Mouse (Mus musculus) kidney, postnatal 0 days (tissue): Measurements from ENCODE around the gene Gm13290. TPM values are rescaled to one million over a fixed set of nuclear protein-coding genes. Genes with fewer than 3 reads are reported as not detected.
"Not testable (repeated sequence)": the region's sequence is repeated elsewhere in the genome, so short reads cannot be mapped to it uniquely, and the experiment has no call there.

Source experiments
- ATAC-seq: fragments of 200-750 bp; cut with Nextera tagmentation; replicated peaks from 2 replicates; pipeline ENCODE4 v1.8.0; 2017; ENCODE audit warnings: low read depth, moderate number of reproducible peaks, moderate TSS enrichment, moderate library complexity; ENCODE audit not compliant: low FRiP score
- DNase-seq: peaks from one replicate; pipeline ENCODE4 v3.0.0-alpha.2; 2016; ENCODE audit warnings: low spot score
- H3K27ac ChIP-seq: fragments of 300-500 bp; sonication (generic); 2 replicates; pipeline ENCODE4 v1.5.1; 2014; ENCODE audit warnings: mild to moderate bottlenecking
- H3K27me3 ChIP-seq: fragments of 300-500 bp; sonication (generic); 2 replicates; pipeline ENCODE4 v1.6.1; 2014; ENCODE audit warnings: low read length, mixed read lengths; ENCODE audit not compliant: insufficient read depth
- H3K36me3 ChIP-seq: fragments of 300-500 bp; sonication (generic); 2 replicates; pipeline ENCODE4 v1.6.1; 2014; ENCODE audit warnings: low read length, mixed read lengths; ENCODE audit not compliant: insufficient read depth
- H3K4me1 ChIP-seq: fragments of 300-500 bp; sonication (generic); replicated peaks from 2 replicates; pipeline ENCODE4 v1.6.1; 2014; ENCODE audit warnings: antibody characterized with exemption, low read length, mixed read lengths; ENCODE audit not compliant: insufficient read depth
- H3K4me2 ChIP-seq: fragments of 300-500 bp; sonication (generic); 2 replicates; pipeline ENCODE4 v1.6.1; 2014; ENCODE audit warnings: mild to moderate bottlenecking, low read length, moderate library complexity, mixed read lengths
- H3K4me3 ChIP-seq: fragments of 300-500 bp; sonication (generic); replicated peaks from 2 replicates; pipeline ENCODE4 v1.5.1; 2014; ENCODE audit warnings: low read depth, low read length
- H3K9ac ChIP-seq: fragments of 300-500 bp; sonication (generic); 2 replicates; pipeline ENCODE4 v1.6.1; 2014; ENCODE audit warnings: low read depth, low read length
- H3K9me3 ChIP-seq: fragments of 300-500 bp; sonication (generic); replicated peaks from 2 replicates; pipeline ENCODE4 v1.6.1; 2016; ENCODE audit warnings: low read length, inconsistent platforms, mixed read lengths
- CTCF ChIP-seq: IDR thresholded peaks from 2 replicates; pipeline ENCODE4 v1.5.1; 2016; ENCODE audit warnings: antibody characterized with exemption, low read depth, mild to moderate bottlenecking, moderate library complexity
- WGBS: fragments of 180-500 bp; shearing (Covaris S2); extraction: QIAGEN DNeasy Blood & Tissue Kit; methylation state at CpG from one replicate; pipeline ENCODE4 v1.1.7; 2014; 5-methylcytosine and 5-hydroxymethylcytosine counted together
- polyA plus RNA-seq: library from polyadenylated mRNA; unstranded; fragments of >200 nt; fragmentation: Nextera tagmentation; extraction: Ambion mirVana; gene quantifications from 2 replicates; pipeline ENCODE4 v1.2.1, GENCODE M21; 2015

Gene Gm13290
- polyA plus RNA-seq: 0.49 TPM in 1 of 2 replicates, not detected in the other

DNA sequence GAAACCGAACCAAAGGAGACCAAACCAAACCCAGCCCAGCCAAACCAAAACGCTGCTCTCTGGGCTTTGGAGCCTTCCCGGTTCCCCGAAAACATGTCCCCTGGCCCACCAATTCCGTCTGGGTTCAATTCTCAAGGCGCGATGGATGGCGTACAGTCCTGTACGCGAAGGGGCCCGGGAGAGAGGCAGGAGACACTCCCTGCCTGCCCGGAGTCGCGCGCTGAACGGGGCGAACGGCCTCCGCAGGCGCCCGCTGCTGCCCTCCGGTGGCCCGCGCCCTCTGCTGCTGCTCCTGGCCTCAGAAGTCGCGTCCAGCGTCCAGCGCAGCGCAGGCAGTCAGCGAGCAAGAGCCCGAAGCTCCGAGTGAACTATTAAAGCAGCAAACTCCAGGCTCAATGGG lies at the start of gene Gm13290:
Gm13290 (plus strand) TSS at position 301 of the 400 bp plus-strand sequence.
- H3K36me3 ChIP-seq, H3K4me2 ChIP-seq, H3K27me3 ChIP-seq, DNase-seq, H3K9ac ChIP-seq, H3K4me1 ChIP-seq, H3K9me3 ChIP-seq, ATAC-seq, H3K4me3 ChIP-seq, H3K27ac ChIP-seq: not testable (repeated sequence)
- WGBS: no CpG with 5 or more reads among the region's 32 CpGs

DNA sequence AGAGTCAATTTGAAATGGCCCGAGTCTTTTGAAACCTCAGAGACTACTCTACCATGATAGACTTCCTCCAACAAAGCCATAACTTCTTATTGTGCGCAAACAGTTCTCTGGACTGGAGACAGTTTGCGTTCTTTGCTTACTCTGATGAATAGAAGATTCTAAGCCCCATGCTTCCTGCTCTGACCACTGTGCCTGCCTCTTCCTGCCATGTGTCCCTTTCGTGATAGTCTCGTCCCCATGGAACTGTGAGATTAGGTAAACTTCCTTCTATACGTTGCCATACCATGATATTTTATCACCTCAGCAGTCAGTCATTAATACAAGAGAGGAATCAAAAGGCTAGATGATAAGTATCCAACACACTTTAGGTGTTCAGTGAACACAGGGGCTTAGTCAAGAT lies 46.9 kb upstream of the Gm13290 start:
- Histone ChIP-seq H3K9me3 (no peaks in the 10 kb centered on the region), H3K4me2 (no peak overlapping the region), H3K36me3 (no peaks in the 10 kb centered on the region), H3K4me1 (no peaks in the 10 kb centered on the region), H3K4me3 (no peak overlapping the region), H3K27me3 (no peaks in the 10 kb centered on the region), H3K9ac (no peak overlapping the region), H3K27ac (no peak overlapping the region)
- WGBS: 78% methylated on average over 6 of the region's 6 CpGs
- no peak for DNase-seq
- ATAC-seq: no peak
- no peak for TF ChIP-seq CTCF

DNA sequence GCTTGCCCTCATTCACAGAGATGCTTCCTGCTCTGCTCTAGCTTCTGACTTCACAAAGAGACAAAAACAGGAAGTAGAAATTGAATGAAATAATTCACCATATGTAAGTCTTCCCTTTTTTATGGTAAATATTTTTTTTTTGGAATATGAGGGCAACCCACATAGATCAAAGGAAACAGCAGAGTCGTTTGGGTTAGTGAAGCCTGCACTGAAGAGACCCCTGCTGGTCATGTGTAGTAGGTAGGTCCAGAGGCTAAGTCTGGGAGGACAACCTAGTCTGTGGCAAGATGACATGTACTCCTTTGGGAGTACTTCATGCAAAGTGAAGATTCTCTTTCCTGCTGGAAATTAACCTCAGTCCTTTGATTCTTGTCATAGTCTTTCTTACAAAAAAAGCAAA lies 46.3 kb upstream of the Gm13290 start:
- H3K4me2 ChIP-seq: no peak overlapping the region
- H3K27ac ChIP-seq: no peak overlapping the region
- H3K4me1 ChIP-seq: no peaks in the 10 kb centered on the region
- H3K36me3 ChIP-seq: no peaks in the 10 kb centered on the region
- WGBS: 0% methylated on average over 1 of the region's 1 CpGs
- H3K9ac ChIP-seq: no peak overlapping the region
- ATAC-seq: 0 out of 2 replicates have a peak, but pooled peaks have one; percentile 55
- H3K4me3 ChIP-seq: no peak overlapping the region
- no peaks in the 10 kb centered on the region for H3K27me3 ChIP-seq
- peak; percentile 79 for TF ChIP-seq CTCF
- no peaks in the 10 kb centered on the region for H3K9me3 ChIP-seq
- peak; percentile 81 for DNase-seq

DNA sequence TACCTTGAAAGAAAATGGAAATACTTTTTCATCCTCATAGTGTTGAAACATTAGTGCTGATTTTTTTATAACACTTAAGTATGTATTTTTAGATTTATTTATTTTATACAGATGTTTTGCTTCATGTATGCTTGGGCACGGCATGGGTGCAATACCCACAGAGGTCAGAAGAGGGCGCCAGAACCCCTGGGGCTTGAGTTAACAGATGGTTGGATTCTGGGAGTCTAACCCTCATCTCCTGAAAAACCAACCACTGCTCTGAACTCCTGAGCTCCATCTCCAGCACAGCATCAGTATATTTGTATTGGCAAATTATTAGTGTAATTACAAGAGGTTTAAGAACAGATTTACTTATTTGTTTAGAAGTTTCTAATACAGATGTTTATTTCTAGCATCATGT lies 35.2 kb upstream of the Gm13290 start:
- no peaks in the 10 kb centered on the region for H3K4me1 ChIP-seq

DNA sequence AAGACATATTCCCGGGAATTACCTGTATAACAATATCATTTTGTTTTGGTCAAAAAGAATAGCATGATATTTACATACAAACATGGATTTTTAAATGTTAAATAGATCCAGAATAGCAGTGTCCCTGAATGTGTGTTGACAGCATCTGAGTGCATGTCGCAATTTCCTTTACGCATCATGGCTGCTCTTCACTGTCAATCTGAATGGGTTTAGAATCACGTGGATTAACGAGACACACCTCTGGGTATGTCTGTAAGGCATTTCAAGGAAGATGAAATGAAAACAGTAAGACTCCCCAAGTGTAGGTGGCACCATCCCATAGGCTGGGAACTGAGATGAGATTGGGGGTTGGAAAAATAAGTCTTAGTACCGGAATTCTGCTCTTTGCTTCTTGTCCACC lies 34.6 kb upstream of the Gm13290 start:
- H3K4me2 ChIP-seq: no peak overlapping the region
- H3K4me3 ChIP-seq: no peak overlapping the region
- H3K27ac ChIP-seq: no peak overlapping the region
- 89% methylated on average over 6 of the region's 6 CpGs for WGBS
- H3K27me3 ChIP-seq: no peaks in the 10 kb centered on the region
- H3K36me3 ChIP-seq: no peaks in the 10 kb centered on the region
- TF ChIP-seq CTCF: no peak
- no peaks in the 10 kb centered on the region for H3K4me1 ChIP-seq
- H3K9me3 ChIP-seq: no peaks in the 10 kb centered on the region
- DNase-seq (no peak), ATAC-seq (no peak)
- H3K9ac ChIP-seq: no peak overlapping the region

More for the DNA sequence above, 35.2 kb upstream of the Gm13290 start:
- Histone ChIP-seq H3K27ac (no peak overlapping the region), H3K9ac (no peak overlapping the region), H3K9me3 (no peaks in the 10 kb centered on the region), H3K4me3 (no peak overlapping the region), H3K4me2 (no peak overlapping the region), H3K36me3 (no peaks in the 10 kb centered on the region), H3K27me3 (no peaks in the 10 kb centered on the region)
- 6% methylated on average over 2 of the region's 2 CpGs for WGBS
- peak; percentile 91 for TF ChIP-seq CTCF
- ATAC-seq (no peak), DNase-seq (peak; percentile 79)

DNA sequence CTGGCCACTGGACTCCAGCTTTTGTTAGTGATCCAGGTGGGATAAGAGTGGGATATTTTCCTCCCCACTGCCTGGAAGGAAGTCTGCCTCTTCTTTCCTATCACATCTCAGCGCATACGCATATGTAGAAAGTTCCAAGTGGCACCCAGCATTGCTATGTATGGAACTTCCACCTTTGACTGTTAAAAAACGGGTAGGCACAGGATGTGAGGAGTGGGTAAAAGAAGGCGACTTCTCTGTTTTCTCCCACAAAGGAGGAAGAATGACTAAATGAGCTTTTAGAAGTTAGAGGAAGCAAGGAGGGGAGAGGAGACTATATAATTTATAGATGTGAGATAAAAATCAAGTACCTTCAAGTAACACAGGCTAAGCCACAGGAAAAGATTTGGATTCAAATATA lies 32.2 kb upstream of the Gm13290 start:
- no peak overlapping the region for H3K4me3 ChIP-seq
- no peak overlapping the region for H3K9ac ChIP-seq
- ATAC-seq: no peak
- H3K4me1 ChIP-seq: no peaks in the 10 kb centered on the region
- H3K9me3 ChIP-seq: no peaks in the 10 kb centered on the region
- H3K36me3 ChIP-seq: no peaks in the 10 kb centered on the region
- 85% methylated on average over 4 of the region's 4 CpGs for WGBS
- H3K27me3 ChIP-seq: no peaks in the 10 kb centered on the region
- no peak overlapping the region for H3K27ac ChIP-seq
- no peak overlapping the region for H3K4me2 ChIP-seq
- no peak for DNase-seq
- TF ChIP-seq CTCF: no peak

DNA sequence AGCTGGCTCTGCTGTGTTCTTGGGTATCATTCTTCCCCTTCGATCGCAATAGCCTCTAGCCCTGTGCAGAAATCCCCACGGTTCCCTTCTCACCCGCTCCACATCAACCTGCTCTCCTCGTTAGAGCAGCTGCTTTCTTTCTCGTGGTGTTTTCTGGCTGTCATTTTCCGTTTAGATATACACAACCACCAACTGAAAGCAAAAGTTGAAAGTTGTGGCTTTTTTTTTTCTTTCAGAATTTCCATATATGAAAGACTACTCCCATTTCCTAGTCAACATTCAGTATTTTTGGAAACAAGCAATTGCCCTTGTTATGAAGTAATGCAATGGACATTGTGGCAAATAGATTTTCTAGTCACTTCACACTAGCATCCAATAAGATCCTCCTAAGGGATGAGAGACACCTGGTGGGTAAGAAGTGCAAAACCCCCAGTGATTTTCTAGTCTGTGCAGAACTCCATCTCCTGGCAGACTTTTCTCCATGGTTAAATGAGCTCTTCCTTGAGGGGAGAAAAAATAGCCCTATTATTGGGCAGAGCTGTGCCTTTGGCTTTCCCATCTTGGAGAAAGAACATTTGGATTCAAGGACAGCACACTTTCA lies 30.8 kb upstream of the Gm13290 start:
- 70% methylated on average over 7 of the region's 7 CpGs for WGBS
- ATAC-seq: no peak
- TF ChIP-seq CTCF: peak; percentile 48; the same call in 1 of the 2 replicates

More for the DNA sequence above, 30.8 kb upstream of the Gm13290 start:
- Histone ChIP-seq H3K4me3 (no peak overlapping the region), H3K27me3 (no peaks in the 10 kb centered on the region), H3K9ac (no peak overlapping the region), H3K4me2 (no peak overlapping the region), H3K4me1 (no peaks in the 10 kb centered on the region), H3K27ac (no peak overlapping the region), H3K9me3 (no peaks in the 10 kb centered on the region), H3K36me3 (no peaks in the 10 kb centered on the region)
- peak; percentile 40 for DNase-seq
